Mouse (Mus musculus) layer of hippocampus, postnatal 25 days (tissue): ENCODE measurements around the gene Ckap2l. TPM values are rescaled to one million over a fixed set of nuclear protein-coding genes. Genes with fewer than 3 reads are reported as not detected.

ENCODE experiments used
- DNase-seq, 2 experiments: peaks; one replicate each; pipeline ENCODE4 v3.0.0; 2022; ENCODE audit warnings: mixed read lengths in 2 of 2, low spot score in 1 of 2; ENCODE audit errors: extremely low spot score in 1 of 2
- total RNA-seq, 2 experiments: library from RNA; stranded (reverse); gene quantifications; 2 replicates each; pipeline ENCODE4 v1.2.3; 2021

Gene Ckap2l
- total RNA-seq, 2 experiments from 2014 or later: 0.81 to 1.1 TPM

DNA sequence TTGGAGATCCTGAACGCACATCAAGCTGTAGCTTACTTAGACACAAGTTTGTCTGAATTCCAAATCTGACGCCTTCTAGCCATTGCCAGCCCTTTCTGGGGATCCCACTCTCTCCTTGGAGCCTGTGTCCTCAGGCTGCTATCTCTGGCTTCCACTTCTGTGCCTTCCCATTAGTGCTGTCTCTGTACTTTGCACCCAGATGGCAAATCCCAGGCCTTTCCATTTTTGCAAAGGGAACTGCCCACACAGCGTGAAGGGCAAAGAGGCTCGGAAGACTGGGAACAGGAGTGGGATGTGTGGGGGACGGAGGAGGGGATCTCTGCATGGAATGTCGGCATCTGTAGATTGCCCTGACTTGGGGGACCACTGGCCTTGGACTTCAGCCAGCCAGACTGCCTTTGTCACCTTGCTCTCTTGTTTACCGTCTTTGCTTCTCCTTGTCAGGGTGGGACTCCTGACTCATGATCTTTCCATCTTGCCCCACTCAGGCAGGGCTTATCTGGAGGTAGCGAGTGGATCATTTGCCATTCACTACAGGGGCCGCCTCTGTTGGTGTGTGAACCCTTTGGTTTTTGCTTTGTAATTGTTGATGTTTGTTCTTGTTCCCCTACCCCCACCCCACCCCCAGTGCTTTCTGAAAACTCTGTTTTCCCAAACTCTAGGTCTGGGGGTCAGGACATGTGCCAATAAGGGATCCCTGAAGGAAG, 56.1 kb downstream of the Ckap2l start:
- no peak for DNase-seq

GRCm38 (mm10) chr2:129236526-129236925, 60.5 kb downstream of the Ckap2l start:
- no peak for DNase-seq

GRCm38 (mm10) chr2:129234731-129235130, 62.3 kb downstream of the Ckap2l start:
- no peak for DNase-seq

DNA sequence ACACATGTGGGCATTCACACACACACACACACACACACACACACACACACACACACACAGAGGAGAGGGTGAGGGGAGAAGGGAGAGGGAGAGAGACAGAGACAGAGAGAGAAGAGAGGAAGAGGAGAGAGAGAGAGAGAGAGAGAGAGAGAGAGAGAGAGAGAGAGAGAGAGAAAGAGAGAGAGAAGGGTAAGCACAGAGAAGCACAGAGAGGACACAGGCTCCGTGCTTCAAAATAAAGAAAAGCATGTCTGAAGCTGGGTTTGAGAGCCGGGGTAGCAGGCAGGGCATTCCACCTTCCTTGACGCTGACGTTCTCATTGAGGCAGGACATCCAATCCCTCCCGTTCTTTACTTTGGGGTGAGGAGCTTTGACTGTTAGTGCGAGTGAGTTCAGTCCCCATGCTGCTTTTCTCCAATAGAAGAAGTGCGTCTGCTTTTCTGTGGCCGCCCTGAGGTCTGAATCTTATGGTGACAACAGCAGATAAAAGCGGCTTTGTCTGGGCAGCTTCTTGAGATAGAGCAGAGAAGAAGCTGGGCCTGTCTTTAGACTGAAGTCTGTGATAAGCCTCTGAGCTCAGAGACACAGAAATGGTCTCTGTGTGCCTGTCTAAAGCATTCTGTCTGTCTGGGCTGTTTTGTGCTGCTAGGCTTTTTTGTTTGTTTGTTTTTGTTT, 63.1 kb downstream of the Ckap2l start:
- no peak for DNase-seq

GRCm38 (mm10) chr2:129233218-129233617, 63.8 kb downstream of the Ckap2l start:
- no peak for DNase-seq

DNA sequence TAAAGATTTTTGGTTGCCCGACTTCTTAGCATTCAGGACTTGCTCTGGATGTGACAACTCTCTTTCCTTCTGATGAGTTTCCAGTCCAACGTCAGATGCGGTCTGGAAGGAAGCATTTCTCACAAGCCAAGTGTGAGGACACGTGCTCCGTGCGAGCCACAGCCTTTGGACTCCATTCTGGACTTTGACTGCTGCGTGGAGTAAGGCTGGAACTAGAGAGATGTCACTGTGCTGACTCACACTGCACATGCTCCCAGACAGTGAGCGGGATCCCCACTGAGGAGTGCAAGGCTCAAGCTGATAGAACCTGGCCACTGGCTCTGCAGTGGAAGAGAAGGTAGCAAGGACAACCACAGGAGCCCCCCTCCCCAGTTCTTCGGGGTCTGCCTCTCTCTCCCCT, 64.5 kb downstream of the Ckap2l start:
- DNase-seq: no peak

- peak; percentile 48 to 60 for DNase-seq
These were observed 65.0 kb downstream of the Ckap2l start for GRCm38 (mm10) chr2:129232023-129232422.

DNA sequence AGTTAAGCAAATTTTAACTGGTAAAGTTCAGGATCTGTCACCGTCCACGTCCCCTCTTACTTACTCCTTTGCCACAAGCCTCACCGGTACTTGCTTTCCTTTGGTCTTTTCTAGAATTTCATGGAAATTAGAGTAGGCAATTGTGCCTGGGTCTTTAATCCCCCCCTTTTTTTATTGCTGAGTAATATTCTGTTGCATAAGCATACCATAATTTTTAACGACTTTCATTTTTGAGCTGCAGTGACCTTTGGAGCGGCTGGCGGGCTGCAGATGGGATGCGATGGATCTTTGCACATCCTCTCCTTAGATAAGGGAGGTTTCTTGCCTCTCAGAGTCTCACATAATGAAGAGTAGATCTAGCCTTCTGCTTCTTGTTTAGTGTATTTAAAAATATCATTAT, 67.7 kb downstream of the Ckap2l start:
- no peak for DNase-seq

DNA sequence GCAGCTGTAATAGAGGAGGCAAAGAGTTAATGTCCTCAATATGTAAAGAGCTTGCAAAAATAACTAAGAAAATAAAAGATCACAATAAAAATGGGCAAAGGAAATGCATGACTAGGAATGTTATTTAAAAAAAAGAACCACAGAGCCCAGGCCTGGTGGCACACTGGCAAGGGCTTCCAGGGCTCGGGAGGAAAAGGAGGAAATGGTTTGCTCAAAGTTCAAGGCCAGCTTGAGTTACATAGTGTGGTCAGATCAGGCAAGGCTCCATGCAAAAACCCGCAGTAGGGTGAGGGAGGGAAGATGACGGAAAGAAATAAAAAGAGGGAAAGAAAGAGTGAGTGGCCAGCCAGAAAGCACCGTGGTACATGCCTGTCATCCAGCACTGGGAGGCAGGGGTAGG, 68.4 kb downstream of the Ckap2l start:
- DNase-seq: no peak

DNA sequence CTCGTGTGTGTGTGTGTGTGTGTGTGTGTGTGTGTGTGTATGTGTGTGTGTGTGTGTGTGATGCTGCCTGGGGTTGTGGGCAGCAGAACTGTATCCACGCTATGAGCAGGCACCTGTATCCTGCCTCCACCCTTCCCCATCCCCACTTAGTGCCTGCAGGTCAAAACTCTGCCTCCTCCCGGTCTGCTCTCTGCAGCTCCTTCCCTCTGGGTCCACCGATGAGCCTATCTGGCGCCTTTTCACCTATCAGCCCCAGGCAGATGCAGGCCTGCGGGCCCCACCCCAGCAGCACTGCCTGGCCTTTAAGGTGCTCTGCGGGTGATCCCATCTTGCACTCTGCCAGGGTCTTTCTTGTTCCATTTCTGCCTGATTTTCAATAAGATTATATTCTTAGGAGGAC, 69.3 kb downstream of the Ckap2l start:
- no peak for DNase-seq

DNA sequence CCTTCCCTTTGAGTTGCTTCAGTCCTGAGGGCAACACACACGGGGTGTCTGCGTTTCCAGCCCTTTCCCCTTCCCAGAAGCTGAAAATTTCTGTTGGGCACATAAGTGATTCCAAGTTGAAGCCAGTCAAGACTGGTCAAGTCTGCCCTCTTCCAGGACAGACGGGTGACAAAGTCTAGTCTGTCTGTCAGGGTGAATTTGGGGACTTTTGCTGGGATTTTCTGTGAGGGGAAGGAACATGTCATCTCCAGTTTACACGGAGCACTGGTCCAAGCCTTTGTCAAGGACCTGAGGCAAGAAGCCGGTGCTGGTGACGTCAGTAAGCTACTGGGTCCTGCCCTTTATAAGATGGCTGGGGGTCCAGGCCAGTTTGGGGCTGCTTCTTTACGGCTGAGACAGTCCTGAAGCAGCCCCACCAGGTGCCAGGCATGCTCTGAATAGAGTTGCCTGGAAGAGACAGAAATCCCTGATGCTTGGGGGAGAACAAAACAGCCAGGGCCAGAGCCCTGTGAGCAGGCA, 69.9 kb downstream of the Ckap2l start:
- DNase-seq: no peak

- no peak for DNase-seq
These were observed 70.6 kb downstream of the Ckap2l start for GRCm38 (mm10) chr2:129226296-129226851.

DNA sequence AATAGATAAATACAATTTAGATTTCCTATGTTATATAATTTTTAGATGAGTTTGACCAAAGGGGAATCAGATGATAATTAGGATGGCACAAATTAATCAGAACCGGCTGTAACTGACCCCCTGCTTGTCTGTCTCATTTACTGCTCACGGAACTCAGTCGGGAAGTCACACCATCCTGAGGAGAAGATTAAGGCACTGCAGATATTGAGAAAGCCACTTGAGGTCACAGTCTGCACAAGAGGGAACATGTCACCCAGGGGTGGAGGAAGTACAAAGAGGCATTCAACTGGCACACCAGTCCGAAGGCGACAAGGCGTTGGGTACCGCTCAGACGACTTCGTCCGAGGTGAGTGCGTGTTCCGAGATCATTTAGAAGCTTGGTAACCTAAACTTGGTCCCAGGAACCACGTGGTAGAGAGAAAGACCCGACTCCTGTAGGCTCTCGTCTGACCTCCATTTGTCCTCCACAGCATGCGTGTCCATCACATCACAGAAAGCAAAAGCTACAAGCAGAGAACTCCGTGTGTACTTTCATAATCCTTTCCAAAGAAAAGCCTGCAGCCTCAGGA, 71.7 kb downstream of the Ckap2l start:
- DNase-seq: no peak

DNA sequence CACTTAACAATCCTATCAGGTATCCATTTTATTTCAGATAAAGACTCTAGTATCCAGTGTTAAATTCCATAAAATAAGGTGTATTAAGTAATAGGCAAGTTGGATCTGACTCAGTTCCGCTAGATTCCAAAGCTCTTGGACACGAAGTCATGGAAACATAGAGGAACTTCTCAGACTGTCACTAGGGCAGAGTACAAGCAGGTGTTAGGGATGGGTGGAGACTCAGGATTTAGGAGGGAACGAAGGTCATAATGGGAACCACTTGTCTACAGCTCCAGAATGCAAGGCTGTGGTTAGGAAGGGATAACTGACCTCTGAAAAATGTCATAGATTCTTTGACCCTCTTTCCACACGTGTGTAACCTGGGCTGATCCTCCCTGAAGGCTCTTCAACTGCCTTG, 72.8 kb downstream of the Ckap2l start:
- DNase-seq: no peak

- no peak for DNase-seq
These were observed 75.8 kb downstream of the Ckap2l start for GRCm38 (mm10) chr2:129221097-129221632.

DNA sequence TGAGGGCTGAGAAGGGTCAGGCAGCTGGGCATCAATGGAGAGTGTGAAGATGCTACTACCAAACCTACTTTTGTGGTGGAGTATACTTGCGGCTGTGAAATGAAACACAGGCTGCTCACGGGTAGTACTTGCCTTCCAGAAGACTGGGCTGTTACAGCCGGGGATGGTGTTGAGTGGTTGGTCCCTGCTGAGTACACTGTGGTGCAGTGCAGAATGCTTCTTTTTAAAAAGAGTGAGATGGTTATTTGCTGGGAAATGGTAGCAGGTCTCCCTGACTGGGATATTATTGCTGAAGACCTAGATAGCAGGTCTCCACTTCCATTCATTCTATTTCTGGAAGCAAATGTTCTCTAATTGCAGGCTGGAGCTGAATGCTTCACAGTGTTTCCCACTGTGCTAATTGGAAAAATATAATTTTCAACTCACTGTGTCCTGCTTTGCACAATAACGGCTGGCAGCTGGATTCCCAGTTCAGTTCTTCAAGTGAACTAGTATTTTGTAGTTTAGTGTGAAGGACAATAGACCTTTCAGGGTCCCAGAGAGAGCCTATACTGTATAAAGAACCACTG, 78.4 kb downstream of the Ckap2l start:
- DNase-seq: no peak

Other genes with a start within 250 kb of the Ckap2l start
- gene Vinac1, start 249.0 kb downstream of the Ckap2l start, total RNA-seq: not detected
- 10 to 100 TPM; 32.8 to 35.2 TPM for gene Ttl, start 231.3 kb downstream of the Ckap2l start, total RNA-seq
- gene Polr1b, start 196.2 kb downstream of the Ckap2l start, total RNA-seq: 10 to 100 TPM; 14.9 to 15.5 TPM
- 10 to 100 TPM; 12.8 to 13.6 TPM for gene Chchd5, start 167.5 kb downstream of the Ckap2l start, total RNA-seq
- 100 to 1,000 TPM in 1 of 2 experiments, 10 to 100 TPM in 1; 97.2 to 112 TPM for gene Slc20a1, start 98.4 kb downstream of the Ckap2l start, total RNA-seq
- gene Il1a, start 12.8 kb upstream of the Ckap2l start, total RNA-seq: under 1 TPM; 0.61 to 0.69 TPM
- gene Il1b, start 73.9 kb upstream of the Ckap2l start, total RNA-seq: not detected
- under 1 TPM in 1 of 2 experiments, not detected in 1; 0.44 TPM for gene F830045P16Rik, start 239.4 kb upstream of the Ckap2l start, total RNA-seq